Mouse (Mus musculus): ENCODE data around the gene Mical3. TPM values are rescaled to one million over a fixed set of nuclear protein-coding genes. Genes with fewer than 3 reads are reported as not detected.

Gene Mical3
- polyA plus RNA-seq, 1 experiment from 2014 or later, result 20.9 TPM

DNA sequence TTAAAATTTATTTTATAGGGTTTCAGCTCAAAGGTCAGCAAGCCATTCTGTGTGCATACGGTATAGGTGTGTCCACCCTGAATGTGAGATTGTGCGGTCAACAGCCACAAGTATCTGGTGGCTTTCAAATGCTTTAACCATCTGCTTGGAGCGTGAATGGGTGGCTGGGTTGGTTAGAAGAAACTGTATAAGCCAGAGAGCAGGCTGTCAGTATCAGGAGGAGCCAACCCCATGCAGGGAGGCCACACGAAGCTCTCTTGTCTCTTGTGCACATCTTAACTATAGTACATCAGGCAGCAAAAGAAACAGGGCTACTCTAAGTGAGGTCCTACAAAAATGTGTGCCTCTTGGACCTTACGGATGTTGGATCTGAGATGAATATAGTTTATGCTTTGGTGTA is 114.7 kb downstream of the Mical3 start:
- no peak overlapping the region for H3K4me2 ChIP-seq
- H3K27ac ChIP-seq, result no peak overlapping the region
- H3K9ac ChIP-seq, result no peak overlapping the region
- ATAC-seq, result no peak
- H3K27me3 ChIP-seq, result no peaks in the 10 kb centered on the region
- peaks cover 71% of the 10 kb centered on the region for H3K36me3 ChIP-seq (ENCODE audit: poor library complexity, severe bottlenecking)
- H3K4me3 ChIP-seq, result no peak overlapping the region
- H3K9me3 ChIP-seq (replicated peaks), result no peaks in the 10 kb centered on the region
- 90% methylated on average over 5 of the region's 5 CpGs for whole genome bisulfite sequencing
- H3K4me1 ChIP-seq, result no peaks in the 10 kb centered on the region

DNA sequence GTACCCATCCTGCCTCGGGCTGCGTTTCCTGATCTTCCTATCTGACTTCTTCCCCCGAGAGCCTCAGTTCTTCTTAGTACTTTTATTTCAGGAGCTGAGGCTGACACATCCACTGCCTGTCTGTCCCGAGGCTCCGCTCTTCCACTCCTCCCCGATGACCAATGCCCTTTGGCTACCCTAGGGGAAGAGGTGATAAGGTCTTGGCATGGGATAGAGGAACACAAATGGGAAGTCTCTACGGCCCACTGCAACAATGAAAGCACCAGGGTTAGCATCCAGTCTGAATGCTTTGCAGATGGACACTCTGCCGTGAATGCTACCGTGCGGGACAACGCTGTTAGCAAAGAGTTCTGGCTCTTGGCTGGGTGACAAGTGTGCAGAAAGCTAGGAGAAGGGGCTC is 116.5 kb downstream of the Mical3 start:
- H3K36me3 ChIP-seq (ENCODE audit: poor library complexity, severe bottlenecking), result peaks cover 60% of the 10 kb centered on the region
- WGBS, result 84% methylated on average over 11 of the region's 11 CpGs
- no peak overlapping the region for H3K27ac ChIP-seq
- H3K9me3 ChIP-seq (replicated peaks), result no peaks in the 10 kb centered on the region
- ATAC-seq, result no peak
- H3K4me3 ChIP-seq, result no peak overlapping the region
- H3K4me1 ChIP-seq, result no peaks in the 10 kb centered on the region
- H3K4me2 ChIP-seq, result no peak overlapping the region
- H3K9ac ChIP-seq, result no peak overlapping the region
- no peaks in the 10 kb centered on the region for H3K27me3 ChIP-seq

- Histone ChIP-seq H3K4me2 (no peak overlapping the region), H3K9ac (no peak overlapping the region), H3K4me1 (no peaks in the 10 kb centered on the region), H3K9me3 (replicated peaks) (no peaks in the 10 kb centered on the region), H3K4me3 (no peak overlapping the region), H3K36me3 (ENCODE audit: poor library complexity, severe bottlenecking) (peaks cover 58% of the 10 kb centered on the region), H3K27ac (no peak overlapping the region), H3K27me3 (no peaks in the 10 kb centered on the region)
- 52% methylated on average over 9 of the region's 9 CpGs for WGBS
- ATAC-seq, result no peak
Measured at GRCm38 (mm10) chr6:121013750-121014149, 117.0 kb downstream of the Mical3 start.

GRCm38 (mm10) chr6:121011709-121012108 is 119.1 kb downstream of the Mical3 start:
- H3K27ac ChIP-seq, result no peak overlapping the region
- H3K9me3 ChIP-seq (replicated peaks), result no peaks in the 10 kb centered on the region
- H3K27me3 ChIP-seq, result no peaks in the 10 kb centered on the region
- no peak overlapping the region for H3K9ac ChIP-seq
- no peak for ATAC-seq
- no peak overlapping the region for H3K4me3 ChIP-seq
- peaks cover 57% of the 10 kb centered on the region for H3K36me3 ChIP-seq (ENCODE audit: poor library complexity, severe bottlenecking)
- H3K4me1 ChIP-seq, result no peaks in the 10 kb centered on the region
- 89% methylated on average over 11 of the region's 11 CpGs for WGBS
- no peak overlapping the region for H3K4me2 ChIP-seq

GRCm38 (mm10) chr6:121009651-121010050 is 121.1 kb downstream of the Mical3 start:
- Histone ChIP-seq H3K4me2 (no peak overlapping the region), H3K9ac (no peak overlapping the region), H3K4me3 (no peak overlapping the region), H3K9me3 (replicated peaks) (no peaks in the 10 kb centered on the region), H3K4me1 (0 out of 2 replicates have a peak, but pooled peaks cover 4% of the 10 kb centered on the region), H3K36me3 (ENCODE audit: poor library complexity, severe bottlenecking) (peaks cover 47% of the 10 kb centered on the region), H3K27me3 (no peaks in the 10 kb centered on the region), H3K27ac (no peak overlapping the region)
- no peak for ATAC-seq
- WGBS, result 88% methylated on average over 8 of the region's 8 CpGs

- H3K9ac ChIP-seq, result no peak overlapping the region
- WGBS, result 69% methylated on average over 4 of the region's 4 CpGs
- H3K4me2 ChIP-seq, result no peak overlapping the region
- no peaks in the 10 kb centered on the region for H3K9me3 ChIP-seq (replicated peaks)
- H3K4me3 ChIP-seq, result no peak overlapping the region
- H3K27ac ChIP-seq, result no peak overlapping the region
- peaks cover 52% of the 10 kb centered on the region for H3K36me3 ChIP-seq (ENCODE audit: poor library complexity, severe bottlenecking)
- H3K27me3 ChIP-seq, result no peaks in the 10 kb centered on the region
- H3K4me1 ChIP-seq, result 0 out of 2 replicates have a peak, but pooled peaks cover 4% of the 10 kb centered on the region
- no peak for ATAC-seq
Measured at GRCm38 (mm10) chr6:121004959-121005358, 125.8 kb downstream of the Mical3 start.

GRCm38 (mm10) chr6:121002952-121003351 is 127.8 kb downstream of the Mical3 start:
- no peaks in the 10 kb centered on the region for H3K27me3 ChIP-seq
- no peak overlapping the region for H3K4me3 ChIP-seq
- H3K9ac ChIP-seq, result no peak overlapping the region
- 0 out of 2 replicates have a peak, but pooled peaks cover 4% of the 10 kb centered on the region for H3K4me1 ChIP-seq
- ATAC-seq, result no peak
- H3K9me3 ChIP-seq (replicated peaks), result no peaks in the 10 kb centered on the region
- peaks cover 53% of the 10 kb centered on the region for H3K36me3 ChIP-seq (ENCODE audit: poor library complexity, severe bottlenecking)
- 76% methylated on average over 3 of the region's 3 CpGs for WGBS
- no peak overlapping the region for H3K4me2 ChIP-seq
- H3K27ac ChIP-seq, result no peak overlapping the region

DNA sequence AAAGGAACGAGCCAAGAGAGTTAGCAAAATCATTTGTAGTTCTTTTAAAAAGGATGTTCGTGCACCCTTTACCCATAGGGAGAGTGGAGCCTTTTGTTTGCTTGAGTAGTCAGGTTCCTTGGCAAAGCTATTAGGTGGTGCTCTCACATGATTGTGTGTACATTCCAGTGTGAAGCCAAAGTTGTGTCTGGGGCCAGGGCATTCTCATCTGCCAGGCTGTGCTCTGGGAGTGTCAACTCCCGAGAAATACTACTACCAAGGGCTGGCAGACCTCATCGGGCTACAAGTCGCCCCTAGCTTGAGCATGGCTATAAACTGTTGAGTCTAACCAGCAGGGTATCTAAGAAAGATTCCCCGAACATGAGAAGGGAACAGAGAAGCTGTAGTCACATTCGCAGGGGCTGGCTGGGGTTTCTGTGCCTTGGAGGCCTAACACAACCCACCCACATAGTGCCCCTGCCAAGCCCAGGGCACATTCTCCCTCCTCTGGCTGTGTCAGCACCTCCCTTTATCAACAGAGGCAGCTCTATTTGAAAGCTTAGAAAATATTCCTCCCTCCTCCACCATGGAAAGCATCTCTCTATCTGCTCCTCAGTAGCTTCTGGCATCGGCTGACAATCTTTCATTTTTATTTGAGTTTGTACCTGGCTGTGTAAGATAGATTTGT is 130.8 kb downstream of the Mical3 start:
- no peak for ATAC-seq
- Histone ChIP-seq H3K4me1 (0 out of 2 replicates have a peak, but pooled peaks cover under 1% of the 10 kb centered on the region), H3K4me2 (no peak overlapping the region), H3K27ac (no peak overlapping the region; the same call in 1 of the 2 replicates), H3K36me3 (ENCODE audit: poor library complexity, severe bottlenecking) (peaks cover 48% of the 10 kb centered on the region), H3K4me3 (no peak overlapping the region), H3K9me3 (replicated peaks) (no peaks in the 10 kb centered on the region), H3K9ac (no peak overlapping the region), H3K27me3 (no peaks in the 10 kb centered on the region)
- WGBS, result 90% methylated on average over 8 of the region's 8 CpGs

DNA sequence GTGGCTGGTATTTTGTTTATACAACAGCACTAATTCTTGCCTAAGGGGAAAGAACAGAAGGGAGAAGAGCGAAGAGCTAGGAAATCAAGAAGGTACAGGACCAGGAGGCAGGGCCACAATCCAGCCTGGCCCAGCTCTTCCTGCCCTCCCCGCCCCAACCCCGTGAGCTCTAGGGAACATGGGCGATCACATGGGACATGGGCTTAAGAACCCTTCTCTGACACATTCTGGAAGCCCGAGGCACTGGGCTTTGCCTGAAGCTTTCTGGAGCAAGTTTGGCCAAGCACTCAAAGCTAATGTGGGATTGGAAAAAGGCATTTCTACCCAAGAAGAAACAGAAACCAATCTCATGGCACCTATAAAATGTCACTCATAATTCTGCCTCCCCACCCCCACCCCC is 131.7 kb downstream of the Mical3 start:
- H3K36me3 ChIP-seq (ENCODE audit: poor library complexity, severe bottlenecking), result peaks cover 48% of the 10 kb centered on the region
- H3K4me2 ChIP-seq, result no peak overlapping the region
- no peaks in the 10 kb centered on the region for H3K27me3 ChIP-seq
- ATAC-seq, result no peak
- H3K9ac ChIP-seq, result no peak overlapping the region
- no peaks in the 10 kb centered on the region for H3K4me1 ChIP-seq
- 83% methylated on average over 5 of the region's 5 CpGs for WGBS
- H3K9me3 ChIP-seq (replicated peaks), result no peaks in the 10 kb centered on the region
- no peak overlapping the region for H3K4me3 ChIP-seq
- no peak overlapping the region; the same call in 1 of the 2 replicates for H3K27ac ChIP-seq

DNA sequence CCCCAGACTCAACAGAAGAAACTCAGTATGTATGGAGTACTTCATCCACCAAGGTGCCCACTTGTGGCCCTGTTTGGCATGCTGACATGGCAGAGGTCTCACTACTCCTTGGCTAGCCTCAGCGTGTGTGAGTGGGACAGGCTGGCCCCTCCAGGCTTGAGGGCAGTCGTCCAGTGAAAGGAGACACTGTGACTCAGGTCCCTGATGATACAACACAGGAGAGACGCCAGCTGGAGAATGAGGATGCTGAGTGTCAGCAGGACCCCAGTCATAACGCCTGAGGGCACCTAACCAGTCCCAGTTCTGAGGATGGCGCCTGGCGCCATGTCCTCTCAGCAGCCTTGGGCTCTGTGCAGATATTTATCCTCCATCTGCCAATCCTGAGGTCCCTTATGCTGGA is 134.2 kb downstream of the Mical3 start:
- no peak for ATAC-seq
- Histone ChIP-seq H3K9me3 (replicated peaks) (no peaks in the 10 kb centered on the region), H3K36me3 (ENCODE audit: poor library complexity, severe bottlenecking) (peaks cover 35% of the 10 kb centered on the region), H3K9ac (no peak overlapping the region), H3K27ac (no peak overlapping the region), H3K4me1 (no peaks in the 10 kb centered on the region), H3K4me2 (no peak overlapping the region), H3K27me3 (no peaks in the 10 kb centered on the region), H3K4me3 (no peak overlapping the region)
- WGBS, result 89% methylated on average over 6 of the region's 6 CpGs

- Histone ChIP-seq H3K4me3 (no peak overlapping the region), H3K36me3 (ENCODE audit: poor library complexity, severe bottlenecking) (peaks cover 24% of the 10 kb centered on the region; the same call in 1 of the 2 replicates), H3K27me3 (no peaks in the 10 kb centered on the region), H3K9ac (no peak overlapping the region), H3K4me1 (no peaks in the 10 kb centered on the region), H3K27ac (no peak overlapping the region), H3K9me3 (replicated peaks) (no peaks in the 10 kb centered on the region), H3K4me2 (no peak overlapping the region)
- 88% methylated on average over 9 of the region's 9 CpGs for WGBS
- no peak for ATAC-seq
Measured at GRCm38 (mm10) chr6:120995541-120995940, 135.3 kb downstream of the Mical3 start.

GRCm38 (mm10) chr6:120991857-120992256 is 138.9 kb downstream of the Mical3 start:
- Histone ChIP-seq H3K4me3 (no peak overlapping the region), H3K9ac (no peak overlapping the region), H3K9me3 (replicated peaks) (no peaks in the 10 kb centered on the region), H3K4me1 (0 out of 2 replicates have a peak, but pooled peaks cover 7% of the 10 kb centered on the region), H3K4me2 (no peak overlapping the region), H3K27me3 (no peaks in the 10 kb centered on the region), H3K27ac (no peak overlapping the region), H3K36me3 (ENCODE audit: poor library complexity, severe bottlenecking) (peaks cover 7% of the 10 kb centered on the region)
- 92% methylated on average over 6 of the region's 6 CpGs for WGBS
- ATAC-seq, result no peak
